Mouse (Mus musculus) megakaryocyte, embryonic 14.5 days (primary cell): ENCODE data around the gene Nt5c1b. TPM values are rescaled to one million over a fixed set of nuclear protein-coding genes. Genes with fewer than 3 reads are reported as not detected.

Experiments used
- H3K27me3 ChIP-seq: replicated peaks from 2 replicates; pipeline ENCODE3; 2012; ENCODE audit warnings: inconsistent platforms
- H3K36me3 ChIP-seq: replicated peaks from 2 replicates; pipeline ENCODE3; 2012; ENCODE audit warnings: low read length, inconsistent platforms, mixed read lengths
- H3K4me1 ChIP-seq: 2 replicates; pipeline ENCODE4 v1.6.1; 2012; ENCODE audit warnings: inconsistent platforms
- H3K4me3 ChIP-seq: replicated peaks from 2 replicates; pipeline ENCODE3; 2012; ENCODE audit warnings: moderate library complexity, mild to moderate bottlenecking, inconsistent platforms
- H3K9me3 ChIP-seq: 2 replicates; pipeline ENCODE4 v1.6.1; 2012; ENCODE audit warnings: inconsistent platforms
- FLI1 ChIP-seq: IDR thresholded peaks from 2 replicates; pipeline ENCODE4 v1.6.1; 2012; ENCODE audit warnings: low read length, inconsistent platforms, mixed read lengths
- GATA1 ChIP-seq: IDR thresholded peaks from 3 replicates; pipeline ENCODE4 v1.6.1; 2012; ENCODE audit warnings: mixed read lengths, low read length, inconsistent platforms, borderline replicate concordance
- polyA plus RNA-seq: library from polyadenylated mRNA; stranded (reverse); fragments of >175 nt; gene quantifications from 2 replicates; pipeline ENCODE4 v1.2.3, GENCODE M21; 2012; ENCODE audit warnings: low replicate concordance; ENCODE audit not compliant: insufficient read depth

Gene Nt5c1b
- polyA plus RNA-seq, 1 experiment: not detected

GRCm38 (mm10) chr12:10411453-10411852 lies 41.7 kb downstream of the Nt5c1b start:
- no peak for TF ChIP-seq FLI1
- no peak for TF ChIP-seq GATA1
- Histone ChIP-seq H3K27me3 (no peaks in the 10 kb centered on the region), H3K36me3 (no peaks in the 10 kb centered on the region), H3K9me3 (0 out of 2 replicates have a peak, but pooled peaks cover 3% of the 10 kb centered on the region), H3K4me3 (no peak overlapping the region), H3K4me1 (no peaks in the 10 kb centered on the region)

GRCm38 (mm10) chr12:10422347-10422746 lies 52.6 kb downstream of the Nt5c1b start:
- H3K36me3 ChIP-seq: no peaks in the 10 kb centered on the region
- H3K4me1 ChIP-seq: no peaks in the 10 kb centered on the region
- H3K4me3 ChIP-seq: no peak overlapping the region
- no peak for TF ChIP-seq GATA1
- no peak for TF ChIP-seq FLI1
- H3K27me3 ChIP-seq: no peaks in the 10 kb centered on the region
- H3K9me3 ChIP-seq: no peaks in the 10 kb centered on the region

GRCm38 (mm10) chr12:10425982-10426863 lies 56.5 kb downstream of the Nt5c1b start:
- H3K9me3 ChIP-seq: no peaks in the 10 kb centered on the region
- no peaks in the 10 kb centered on the region for H3K36me3 ChIP-seq
- no peaks in the 10 kb centered on the region for H3K27me3 ChIP-seq
- H3K4me1 ChIP-seq: no peaks in the 10 kb centered on the region
- H3K4me3 ChIP-seq: no peak overlapping the region
- TF ChIP-seq FLI1 (no peak), GATA1 (no peak)

- Histone ChIP-seq H3K4me1 (no peaks in the 10 kb centered on the region), H3K36me3 (no peaks in the 10 kb centered on the region)
- no peak for TF ChIP-seq GATA1
These were observed 61.2 kb downstream of the Nt5c1b start for GRCm38 (mm10) chr12:10430999-10431398.

GRCm38 (mm10) chr12:10438054-10439001 lies 68.6 kb downstream of the Nt5c1b start:
- H3K9me3 ChIP-seq: no peaks in the 10 kb centered on the region
- no peak overlapping the region for H3K4me3 ChIP-seq
- no peaks in the 10 kb centered on the region for H3K4me1 ChIP-seq
- H3K36me3 ChIP-seq: no peaks in the 10 kb centered on the region
- peaks cover 3% of the 10 kb centered on the region for H3K27me3 ChIP-seq
- TF ChIP-seq GATA1: no peak
- TF ChIP-seq FLI1: no peak

More at GRCm38 (mm10) chr12:10430999-10431398, 61.2 kb downstream of the Nt5c1b start:
- Histone ChIP-seq H3K27me3 (peaks cover 2% of the 10 kb centered on the region), H3K9me3 (no peaks in the 10 kb centered on the region), H3K4me3 (no peak overlapping the region)

Other genes starting within 250 kb of the Nt5c1b start
- 1.6 and 13.7 TPM in 2 replicates for gene Rdh14, start 20.8 kb downstream of the Nt5c1b start, polyA plus RNA-seq